Mouse (Mus musculus): Measurements from ENCODE around the gene Gm960.
A peak's percentile ranks its signal among the peaks of the same experiment; 100 is the strongest.

Gm960 gene

GRCm38 (mm10) chr19:4623419-4623818, 75.0 kb downstream of the Gm960 start:
- DNase-seq (ENCODE audit: low spot score) = no peak

GRCm38 (mm10) chr19:4622780-4623179, 75.7 kb downstream of the Gm960 start:
- no peak for DNase-seq (ENCODE audit: low spot score)

GRCm38 (mm10) chr19:4620721-4621120, 77.7 kb downstream of the Gm960 start:
- DNase-seq (ENCODE audit: low spot score) = no peak

GRCm38 (mm10) chr19:4619461-4619860, 79.0 kb downstream of the Gm960 start:
- no peak for DNase-seq (ENCODE audit: low spot score)

GRCm38 (mm10) chr19:4618183-4618582, 80.3 kb downstream of the Gm960 start:
- no peak for DNase-seq (ENCODE audit: low spot score)

- no peak for DNase-seq (ENCODE audit: low spot score)
These were observed 81.9 kb downstream of the Gm960 start for GRCm38 (mm10) chr19:4616546-4616945.

GRCm38 (mm10) chr19:4615151-4616093, 83.0 kb downstream of the Gm960 start, which contains the start of gene Lrfn4:
TSS of gene Lrfn4 (minus strand) at chr19:4615667.
- DNase-seq (ENCODE audit: low spot score) = peak; percentile 89

GRCm38 (mm10) chr19:4614305-4615150, 83.9 kb downstream of the Gm960 start:
- DNase-seq (ENCODE audit: low spot score) = no peak

GRCm38 (mm10) chr19:4613464-4614304, 84.8 kb downstream of the Gm960 start:
- DNase-seq (ENCODE audit: low spot score) = no peak

- no peak for DNase-seq (ENCODE audit: low spot score)
These were observed 86.1 kb downstream of the Gm960 start for GRCm38 (mm10) chr19:4612181-4612961.

GRCm38 (mm10) chr19:4610109-4610508, 88.4 kb downstream of the Gm960 start:
- DNase-seq (ENCODE audit: low spot score) = no peak

- DNase-seq (ENCODE audit: low spot score) = no peak
These were observed 90.0 kb downstream of the Gm960 start for GRCm38 (mm10) chr19:4608511-4608910.

GRCm38 (mm10) chr19:4607406-4607805, 91.1 kb downstream of the Gm960 start:
- no peak for DNase-seq (ENCODE audit: low spot score)

- DNase-seq (ENCODE audit: low spot score) = no peak
These were observed 92.8 kb downstream of the Gm960 start for GRCm38 (mm10) chr19:4605654-4606053.

GRCm38 (mm10) chr19:4603801-4604723, 94.4 kb downstream of the Gm960 start:
- DNase-seq (ENCODE audit: low spot score) = peak; percentile 57

GRCm38 (mm10) chr19:4602459-4602858, 96.0 kb downstream of the Gm960 start:
- no peak for DNase-seq (ENCODE audit: low spot score)

- DNase-seq (ENCODE audit: low spot score) = no peak
These were observed 102.4 kb downstream of the Gm960 start for GRCm38 (mm10) chr19:4596071-4596470.

- peak; percentile 49 for DNase-seq (ENCODE audit: low spot score)
These were observed 104.5 kb downstream of the Gm960 start for GRCm38 (mm10) chr19:4593792-4594522.

- no peak for DNase-seq (ENCODE audit: low spot score)
These were observed 108.4 kb downstream of the Gm960 start for GRCm38 (mm10) chr19:4590025-4590424.

All from ovary, postnatal 36 days (tissue).